Mouse (Mus musculus): ENCODE measurements around the gene Banp. TPM values are rescaled to one million over a fixed set of nuclear protein-coding genes. Genes with fewer than 3 reads are reported as not detected.

Banp gene
- polyA plus RNA-seq, 1 experiment from 2014 or later: 9.4 TPM

GRCm38 (mm10) chr8:121970225-121970624 lies 20.7 kb downstream of the Banp start:
- peaks cover 11% of the 10 kb centered on the region for H3K36me3 ChIP-seq (ENCODE audit: control insufficient read depth, insufficient read depth)
- WGBS: 82% methylated on average over 8 of the region's 8 CpGs
- no peak for TF ChIP-seq CTCF (IDR thresholded peaks at IDR 0.05; ENCODE audit: low read depth)
- H3K27me3 ChIP-seq (replicated peaks; ENCODE audit: control insufficient read depth, insufficient read depth, low read length): no peaks in the 10 kb centered on the region
- no peak overlapping the region for H3K9ac ChIP-seq (ENCODE audit: low read depth, low read length)
- no peak overlapping the region for H3K4me2 ChIP-seq (replicated peaks; ENCODE audit: low read depth)
- H3K4me1 ChIP-seq (replicated peaks; ENCODE audit: control insufficient read depth, insufficient read depth, low read length): peaks cover 19% of the 10 kb centered on the region
- H3K27ac ChIP-seq (ENCODE audit: low read depth, low read length): no peak overlapping the region
- no peak overlapping the region for H3K4me3 ChIP-seq (ENCODE audit: low read depth, low read length)
- no peak for ATAC-seq
- H3K9me3 ChIP-seq (ENCODE audit: control insufficient read depth): no peaks in the 10 kb centered on the region

DNA sequence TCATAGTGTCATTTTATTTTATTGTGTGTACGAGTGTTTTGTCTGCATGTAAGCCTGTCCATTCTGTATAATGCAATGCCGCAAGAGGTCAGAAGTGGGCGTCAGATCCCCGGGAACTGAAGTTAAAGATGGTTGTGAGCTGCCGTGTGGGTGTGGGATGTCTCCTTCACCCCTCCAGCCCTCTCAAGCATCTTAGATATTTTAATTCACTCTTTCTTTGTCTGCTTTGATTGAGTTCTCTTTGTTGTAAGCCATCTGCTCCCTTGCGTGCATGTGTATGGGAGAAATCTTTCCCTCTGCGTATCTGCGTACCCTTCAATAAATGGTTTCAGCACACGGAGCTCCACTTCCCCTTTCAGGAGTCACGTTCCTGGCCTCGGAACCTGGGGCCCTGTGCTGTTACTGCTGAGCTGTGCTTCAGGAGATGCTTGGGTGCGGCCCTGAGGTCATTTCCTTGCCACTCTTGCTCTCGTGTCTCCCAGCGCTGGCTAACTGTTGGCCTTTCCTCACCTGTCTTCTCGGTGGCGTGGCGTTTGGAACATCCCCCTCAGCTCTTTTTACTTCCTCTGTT lies 22.0 kb downstream of the Banp start:
- Histone ChIP-seq H3K9ac (ENCODE audit: low read depth, low read length) (no peak overlapping the region; the same call in 1 of the 2 replicates), H3K4me1 (replicated peaks; ENCODE audit: control insufficient read depth, insufficient read depth, low read length) (peaks cover 13% of the 10 kb centered on the region), H3K4me3 (ENCODE audit: low read depth, low read length) (no peak overlapping the region), H3K27ac (ENCODE audit: low read depth, low read length) (no peak overlapping the region), H3K27me3 (replicated peaks; ENCODE audit: control insufficient read depth, insufficient read depth, low read length) (no peaks in the 10 kb centered on the region), H3K4me2 (replicated peaks; ENCODE audit: low read depth) (no peak overlapping the region), H3K36me3 (ENCODE audit: control insufficient read depth, insufficient read depth) (peaks cover 24% of the 10 kb centered on the region), H3K9me3 (ENCODE audit: control insufficient read depth) (no peaks in the 10 kb centered on the region)
- TF ChIP-seq CTCF (IDR thresholded peaks at IDR 0.05; ENCODE audit: low read depth): 0 out of 2 replicates have a peak, but pooled peaks have one; percentile 24
- 59% methylated on average over 17 of the region's 17 CpGs for WGBS
- ATAC-seq: 0 out of 2 replicates have a peak, but pooled peaks have one; percentile 22

GRCm38 (mm10) chr8:121973906-121974305 lies 24.4 kb downstream of the Banp start:
- no peak for TF ChIP-seq CTCF (IDR thresholded peaks at IDR 0.05; ENCODE audit: low read depth)
- ATAC-seq: no peak
- Histone ChIP-seq H3K36me3 (ENCODE audit: control insufficient read depth, insufficient read depth) (peaks cover 35% of the 10 kb centered on the region), H3K9me3 (ENCODE audit: control insufficient read depth) (no peaks in the 10 kb centered on the region), H3K4me3 (ENCODE audit: low read depth, low read length) (no peak overlapping the region), H3K4me1 (replicated peaks; ENCODE audit: control insufficient read depth, insufficient read depth, low read length) (no peaks in the 10 kb centered on the region), H3K27me3 (replicated peaks; ENCODE audit: control insufficient read depth, insufficient read depth, low read length) (no peaks in the 10 kb centered on the region), H3K27ac (ENCODE audit: low read depth, low read length) (no peak overlapping the region), H3K9ac (ENCODE audit: low read depth, low read length) (no peak overlapping the region), H3K4me2 (replicated peaks; ENCODE audit: low read depth) (no peak overlapping the region)
- 95% methylated on average over 28 of the region's 28 CpGs for WGBS

- H3K27me3 ChIP-seq (replicated peaks; ENCODE audit: control insufficient read depth, insufficient read depth, low read length): no peaks in the 10 kb centered on the region
- peak; percentile 84 for TF ChIP-seq CTCF (IDR thresholded peaks at IDR 0.05; ENCODE audit: low read depth)
- no peak overlapping the region for H3K9ac ChIP-seq (ENCODE audit: low read depth, low read length)
- H3K4me2 ChIP-seq (replicated peaks; ENCODE audit: low read depth): no peak overlapping the region
- H3K27ac ChIP-seq (ENCODE audit: low read depth, low read length): no peak overlapping the region
- ATAC-seq: 0 out of 2 replicates have a peak, but pooled peaks have one; percentile 28
- peaks cover 64% of the 10 kb centered on the region for H3K36me3 ChIP-seq (ENCODE audit: control insufficient read depth, insufficient read depth)
- H3K9me3 ChIP-seq (ENCODE audit: control insufficient read depth): no peaks in the 10 kb centered on the region
- H3K4me1 ChIP-seq (replicated peaks; ENCODE audit: control insufficient read depth, insufficient read depth, low read length): no peaks in the 10 kb centered on the region
- 75% methylated on average over 8 of the region's 8 CpGs for WGBS
- H3K4me3 ChIP-seq (ENCODE audit: low read depth, low read length): no peak overlapping the region
These were observed 28.5 kb downstream of the Banp start for GRCm38 (mm10) chr8:121977819-121978590.

GRCm38 (mm10) chr8:121978670-121979069 lies 29.1 kb downstream of the Banp start:
- no peak overlapping the region for H3K4me3 ChIP-seq (ENCODE audit: low read depth, low read length)
- H3K36me3 ChIP-seq (ENCODE audit: control insufficient read depth, insufficient read depth): peaks cover 70% of the 10 kb centered on the region
- 94% methylated on average over 13 of the region's 13 CpGs for WGBS

GRCm38 (mm10) chr8:121980792-121981519 lies 31.4 kb downstream of the Banp start:
- Histone ChIP-seq H3K4me2 (replicated peaks; ENCODE audit: low read depth) (no peak overlapping the region), H3K36me3 (ENCODE audit: control insufficient read depth, insufficient read depth) (peaks cover 61% of the 10 kb centered on the region), H3K9me3 (ENCODE audit: control insufficient read depth) (no peaks in the 10 kb centered on the region), H3K4me1 (replicated peaks; ENCODE audit: control insufficient read depth, insufficient read depth, low read length) (no peaks in the 10 kb centered on the region), H3K27ac (ENCODE audit: low read depth, low read length) (no peak overlapping the region), H3K27me3 (replicated peaks; ENCODE audit: control insufficient read depth, insufficient read depth, low read length) (no peaks in the 10 kb centered on the region), H3K4me3 (ENCODE audit: low read depth, low read length) (no peak overlapping the region), H3K9ac (ENCODE audit: low read depth, low read length) (no peak overlapping the region)
- TF ChIP-seq CTCF (IDR thresholded peaks at IDR 0.05; ENCODE audit: low read depth): no peak
- WGBS: 89% methylated on average over 11 of the region's 11 CpGs
- no peak for ATAC-seq

More at GRCm38 (mm10) chr8:121978670-121979069, 29.1 kb downstream of the Banp start:
- Histone ChIP-seq H3K27ac (ENCODE audit: low read depth, low read length) (no peak overlapping the region), H3K9me3 (ENCODE audit: control insufficient read depth) (no peaks in the 10 kb centered on the region), H3K4me1 (replicated peaks; ENCODE audit: control insufficient read depth, insufficient read depth, low read length) (no peaks in the 10 kb centered on the region), H3K27me3 (replicated peaks; ENCODE audit: control insufficient read depth, insufficient read depth, low read length) (no peaks in the 10 kb centered on the region), H3K4me2 (replicated peaks; ENCODE audit: low read depth) (no peak overlapping the region), H3K9ac (ENCODE audit: low read depth, low read length) (no peak overlapping the region)
- TF ChIP-seq CTCF (IDR thresholded peaks at IDR 0.05; ENCODE audit: low read depth): no peak
- ATAC-seq: no peak

Data from intestine, postnatal 0 days (tissue).